ENCODE assay signal across 11 mouse cellular contexts in the genomic region with DNA sequence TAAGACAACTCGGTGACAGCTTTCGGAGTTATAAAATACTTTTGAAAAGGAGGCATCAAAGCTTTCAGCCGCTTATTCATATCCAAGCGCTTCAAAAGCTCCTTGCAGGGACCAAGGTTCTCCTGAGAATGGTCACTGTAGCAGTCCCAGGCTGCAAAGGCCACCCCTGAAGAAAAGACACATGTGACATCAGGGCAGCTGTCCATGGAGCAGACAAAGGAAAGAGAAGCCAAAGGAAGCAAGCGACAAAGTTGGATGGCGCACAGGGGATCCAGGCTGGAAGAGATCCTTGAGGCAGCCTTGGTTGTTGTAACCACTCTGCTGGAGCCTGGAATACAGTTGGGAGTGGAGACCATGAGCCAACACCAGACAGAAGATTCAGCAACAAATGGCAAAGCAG. TPM values are rescaled to one million over a fixed set of nuclear protein-coding genes. Genes with fewer than 3 reads are reported as not detected.
DNase-seq lines count a peak whose midpoint lies in the region; ATAC-seq lines count a peak whose summit lies in the region.
"Had no signal": no experiment of that assay in that cellular context is flagged by ENCODE, and none has a peak within 500 bp of the region (broad histone marks: within the 10 kb centered on the region; RNA-seq: fewer than 3 reads in every experiment).

No protein-coding gene starts in this region.

- 58% methylated on average over 6 of the region's 6 CpGs for WGBS in hindbrain, embryonic 10.5 days
- 50% methylated on average over 6 of the region's 6 CpGs for WGBS in hindbrain, embryonic 13.5 days
- WGBS in midbrain, embryonic 13.5 days, result 32% methylated on average over 6 of the region's 6 CpGs

- H3K27ac ChIP-seq in hindbrain, embryonic 10.5 days, result peak overlapping the region; percentile 41; the same call in 1 of the 2 replicates
- H3K27ac ChIP-seq in hindbrain, embryonic 13.5 days, result no peak overlapping the region
- H3K27ac ChIP-seq in midbrain, embryonic 13.5 days, result 0 out of 2 replicates have a peak overlapping the region, but pooled peaks have one; percentile 4
- H3K27ac ChIP-seq: neural tube, embryonic 12.5 days had no signal

- H3K9ac ChIP-seq in hindbrain, embryonic 13.5 days, result no peak overlapping the region
- H3K9ac ChIP-seq in midbrain, embryonic 13.5 days (replicated peaks), result no peak overlapping the region
- H3K9ac ChIP-seq: neural tube, embryonic 12.5 days had no signal

- peaks cover 25% of the 10 kb centered on the region for H3K4me1 ChIP-seq in hindbrain, embryonic 10.5 days (replicated peaks)
- H3K4me1 ChIP-seq in hindbrain, embryonic 13.5 days (replicated peaks), result 0 out of 2 replicates have a peak, but pooled peaks cover 2% of the 10 kb centered on the region
- peaks cover 20% of the 10 kb centered on the region for H3K4me1 ChIP-seq in midbrain, embryonic 13.5 days (replicated peaks)
- H3K4me1 ChIP-seq: neural tube, embryonic 12.5 days had no signal

- ATAC-seq in hindbrain, embryonic 13.5 days (ENCODE audit: low FRiP score), result no peak
- peak; percentile 11; the same call in 1 of the 2 replicates for ATAC-seq in midbrain, embryonic 13.5 days

- no peak overlapping the region for H3K4me2 ChIP-seq in hindbrain, embryonic 13.5 days
- no peak overlapping the region for H3K4me2 ChIP-seq in midbrain, embryonic 13.5 days (replicated peaks)
- H3K4me2 ChIP-seq: liver, embryonic 11.5 days; neural tube, embryonic 12.5 days had no signal

- peak; percentile 42 for DNase-seq in adrenal gland, postnatal 14 days
- no peak for DNase-seq in adrenal gland, adult 8-10 months
- no peak for DNase-seq in hindbrain, embryonic 10.5 days (ENCODE audit: low spot score)
- peak; percentile 18 for DNase-seq in lung, postnatal 14 days
- DNase-seq in lung, adult 18-20 months, result no peak
- no peak for DNase-seq in embryo, embryonic 10.5 days (ENCODE audit: low spot score)
- DNase-seq: thymus, adult 2 months had no signal

- H3K4me3 ChIP-seq in hindbrain, embryonic 10.5 days, result no peak overlapping the region
- H3K4me3 ChIP-seq in hindbrain, embryonic 13.5 days, result no peak overlapping the region
- no peak overlapping the region for H3K4me3 ChIP-seq in midbrain, embryonic 13.5 days (replicated peaks)
- H3K4me3 ChIP-seq: neural tube, embryonic 12.5 days had no signal

- no peaks in the 10 kb centered on the region for H3K36me3 ChIP-seq in hindbrain, embryonic 10.5 days
- no peaks in the 10 kb centered on the region for H3K36me3 ChIP-seq in hindbrain, embryonic 13.5 days
- H3K36me3 ChIP-seq in midbrain, embryonic 13.5 days, result no peaks in the 10 kb centered on the region
- H3K36me3 ChIP-seq: neural tube, embryonic 12.5 days had no signal

- no peaks in the 10 kb centered on the region; the same call in 1 of the 2 replicates for H3K27me3 ChIP-seq in hindbrain, embryonic 10.5 days (ENCODE audit: insufficient read depth, poor library complexity, severe bottlenecking)
- no peaks in the 10 kb centered on the region for H3K27me3 ChIP-seq in hindbrain, embryonic 13.5 days
- 0 out of 2 replicates have a peak, but pooled peaks cover 3% of the 10 kb centered on the region for H3K27me3 ChIP-seq in midbrain, embryonic 13.5 days
- H3K27me3 ChIP-seq: neural tube, embryonic 12.5 days had no signal

- H3K9me3 ChIP-seq in hindbrain, embryonic 10.5 days, result no peaks in the 10 kb centered on the region
- no peaks in the 10 kb centered on the region for H3K9me3 ChIP-seq in hindbrain, embryonic 13.5 days
- no peaks in the 10 kb centered on the region for H3K9me3 ChIP-seq in midbrain, embryonic 13.5 days
- H3K9me3 ChIP-seq: neural tube, embryonic 12.5 days had no signal

RNA-seq across cellular contexts. Expression of gene Adamts18, which starts 10.3 kb away (rescaled TPM):
- 0.23 and 0.26 TPM in 2 replicates for total RNA-seq in adrenal gland, postnatal 14 days (2021)
- total RNA-seq in adrenal gland, adult 8-10 months (2022), result under 1 TPM in 1 of 4 experiments, not detected in 3; 0.07 TPM
- polyA plus RNA-seq in hindbrain, embryonic 10.5 days (2016; fragmentation: Nextera tagmentation; extraction: Ambion mirVana), result 0.73 and 1.0 TPM in 2 replicates
- 1.5 and 1.7 TPM in 2 replicates for polyA plus RNA-seq in hindbrain, embryonic 13.5 days (2015; fragmentation: Nextera tagmentation; extraction: Ambion mirVana)
- polyA plus RNA-seq in midbrain, embryonic 13.5 days (2015; fragmentation: Nextera tagmentation; extraction: Ambion mirVana), result 3.1 and 4.5 TPM in 2 replicates

Comparison
In these comparisons a context has a peak if more than half of its experiments do, and no peak if none do; other contexts are left out.
1. DNase-seq: peak in adrenal gland, postnatal 14 days (single experiment) and lung, postnatal 14 days (single experiment); none in adrenal gland, adult 8-10 months (single experiment), hindbrain, embryonic 10.5 days (single experiment), lung, adult 18-20 months (0 of 2) and embryo, embryonic 10.5 days (single experiment).